Mouse (Mus musculus) heart, embryonic 15.5 days (tissue): ENCODE results near the gene Specc1l. TPM values are rescaled to one million over a fixed set of nuclear protein-coding genes. Genes with fewer than 3 reads are reported as not detected.
"Not testable (repeated sequence)": the region's sequence is repeated elsewhere in the genome, so short reads cannot be mapped to it uniquely, and the experiment has no call there.

Experiments
- ATAC-seq: fragments of 200-750 bp; cut with Nextera tagmentation; replicated peaks from 2 replicates; pipeline ENCODE4 v1.8.0; 2017; ENCODE audit warnings: low read depth, moderate TSS enrichment; ENCODE audit not compliant: insufficient number of reproducible peaks, insufficient read depth, low FRiP score
- H3K27ac ChIP-seq: fragments of 300-500 bp; sonication (generic); 2 replicates; pipeline ENCODE4 v1.5.1; 2015; ENCODE audit warnings: mild to moderate bottlenecking, inconsistent platforms
- H3K27me3 ChIP-seq: fragments of 300-500 bp; sonication (generic); 2 replicates; pipeline ENCODE4 v1.6.1; 2015; ENCODE audit warnings: inconsistent platforms
- H3K36me3 ChIP-seq: fragments of 300-500 bp; sonication (generic); 2 replicates; pipeline ENCODE4 v1.6.1; 2015; ENCODE audit warnings: mild to moderate bottlenecking, inconsistent platforms
- H3K4me1 ChIP-seq: fragments of 300-500 bp; sonication (generic); replicated peaks from 2 replicates; pipeline ENCODE4 v1.6.1; 2015; ENCODE audit warnings: inconsistent platforms
- H3K4me2 ChIP-seq: fragments of 300-500 bp; sonication (generic); 2 replicates; pipeline ENCODE4 v1.6.1; 2015; ENCODE audit warnings: inconsistent platforms, mild to moderate bottlenecking, moderate library complexity
- H3K4me3 ChIP-seq: fragments of 300-500 bp; sonication (generic); 2 replicates; pipeline ENCODE4 v1.5.1; 2015; ENCODE audit warnings: mild to moderate bottlenecking, inconsistent platforms
- H3K9ac ChIP-seq: fragments of 300-500 bp; sonication (generic); 2 replicates; pipeline ENCODE4 v1.6.1; 2015; ENCODE audit warnings: mild to moderate bottlenecking, inconsistent platforms
- H3K9me3 ChIP-seq: fragments of 300-500 bp; sonication (generic); replicated peaks from 2 replicates; pipeline ENCODE4 v1.6.1; 2016; ENCODE audit warnings: inconsistent platforms
- WGBS: fragments of 180-500 bp; shearing (Covaris S2); methylation state at CpG from one replicate; pipeline ENCODE4 v1.1.7; 2015; ENCODE audit warnings: mixed read lengths; 5-methylcytosine and 5-hydroxymethylcytosine counted together
- polyA plus RNA-seq: library from polyadenylated mRNA; unstranded; fragments of >200 nt; fragmentation: Nextera tagmentation; extraction: Ambion mirVana; gene quantifications from 2 replicates; pipeline ENCODE4 v1.2.1, GENCODE M21; 2015

The Specc1l gene
- polyA plus RNA-seq, 1 experiment from 2014 or later = 19.4 TPM

DNA sequence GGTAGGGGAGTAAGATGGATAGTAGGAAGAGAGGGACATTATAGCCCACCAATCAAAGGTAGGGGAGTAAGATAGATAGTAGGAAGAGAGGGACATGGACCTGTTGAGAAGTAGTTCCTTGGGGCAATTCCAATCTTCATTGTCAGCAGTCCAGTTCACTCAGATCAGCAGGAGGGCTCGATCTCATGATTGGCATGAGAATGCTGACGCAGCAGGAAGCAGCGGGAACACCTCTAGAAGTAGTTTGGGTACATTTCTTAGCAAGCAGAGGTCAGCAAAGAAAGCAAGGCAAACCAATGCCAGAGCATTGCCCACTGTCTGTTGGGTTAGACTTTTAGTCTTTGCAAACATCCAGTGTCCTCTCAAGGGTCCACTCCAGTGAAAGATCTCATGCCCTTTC lies 71.9 kb downstream of the Specc1l start:
- no peaks in the 10 kb centered on the region for H3K27me3 ChIP-seq
- H3K27ac ChIP-seq = no peak overlapping the region
- H3K9me3 ChIP-seq = no peaks in the 10 kb centered on the region
- H3K36me3 ChIP-seq = peaks cover 25% of the 10 kb centered on the region
- H3K4me2 ChIP-seq = no peak overlapping the region
- no peak overlapping the region for H3K4me3 ChIP-seq
- no peaks in the 10 kb centered on the region for H3K4me1 ChIP-seq
- 96% methylated on average over 3 of the region's 3 CpGs for WGBS
- no peak overlapping the region for H3K9ac ChIP-seq
- no peak for ATAC-seq

DNA sequence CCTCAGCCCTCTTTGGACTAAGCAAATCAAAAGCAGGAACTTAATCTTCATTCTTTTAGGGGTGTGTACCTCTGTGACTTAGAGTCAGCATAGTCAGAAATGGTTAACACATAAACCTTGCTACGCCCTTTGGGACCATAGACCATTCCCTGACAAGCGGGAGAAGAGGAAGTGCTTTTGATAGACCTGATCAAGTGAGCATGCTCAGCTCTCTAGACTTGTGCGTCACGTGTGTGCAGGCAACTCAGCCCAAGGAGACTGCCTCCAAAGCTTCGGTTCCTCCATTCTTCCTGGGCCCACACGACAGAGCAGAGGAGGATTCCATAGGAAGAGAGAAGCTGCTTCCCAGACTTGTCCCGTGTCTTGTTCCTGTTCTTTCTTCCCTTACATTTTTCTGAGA lies 76.7 kb downstream of the Specc1l start:
- H3K9me3 ChIP-seq = no peaks in the 10 kb centered on the region
- H3K4me2 ChIP-seq = no peak overlapping the region
- no peak for ATAC-seq
- H3K9ac ChIP-seq = no peak overlapping the region
- WGBS = 69% methylated on average over 7 of the region's 7 CpGs
- H3K4me1 ChIP-seq = peaks cover 3% of the 10 kb centered on the region; the same call in 1 of the 2 replicates
- H3K36me3 ChIP-seq = peaks cover 8% of the 10 kb centered on the region; the same call in 1 of the 2 replicates
- no peak overlapping the region for H3K4me3 ChIP-seq
- no peak overlapping the region for H3K27ac ChIP-seq
- H3K27me3 ChIP-seq = no peaks in the 10 kb centered on the region

DNA sequence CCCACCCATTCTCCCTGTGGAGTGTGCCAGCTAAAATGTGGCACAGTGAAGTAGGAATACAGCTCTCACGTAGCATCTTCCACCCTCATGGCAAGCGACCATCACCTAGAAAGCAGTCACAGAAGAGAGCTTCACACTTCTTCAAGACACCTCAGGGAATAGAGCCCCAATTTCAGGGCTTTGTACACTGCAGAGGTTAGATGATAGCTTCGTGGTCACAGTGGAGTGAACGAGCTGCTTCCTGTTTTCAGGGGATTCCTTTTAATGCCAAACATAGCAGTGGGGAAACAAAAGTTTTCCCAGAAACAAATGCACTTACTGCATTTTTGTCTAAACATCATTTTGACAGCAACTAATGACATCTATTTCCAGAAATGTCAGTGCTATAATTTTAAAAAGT lies 77.5 kb downstream of the Specc1l start:
- WGBS = 60% methylated on average over 4 of the region's 4 CpGs
- no peak overlapping the region for H3K27ac ChIP-seq
- no peak overlapping the region for H3K4me2 ChIP-seq
- H3K27me3 ChIP-seq = no peaks in the 10 kb centered on the region
- H3K9ac ChIP-seq = no peak overlapping the region
- no peaks in the 10 kb centered on the region for H3K9me3 ChIP-seq
- H3K36me3 ChIP-seq = peaks cover 4% of the 10 kb centered on the region; the same call in 1 of the 2 replicates
- H3K4me3 ChIP-seq = no peak overlapping the region
- no peak for ATAC-seq
- peaks cover 7% of the 10 kb centered on the region for H3K4me1 ChIP-seq

DNA sequence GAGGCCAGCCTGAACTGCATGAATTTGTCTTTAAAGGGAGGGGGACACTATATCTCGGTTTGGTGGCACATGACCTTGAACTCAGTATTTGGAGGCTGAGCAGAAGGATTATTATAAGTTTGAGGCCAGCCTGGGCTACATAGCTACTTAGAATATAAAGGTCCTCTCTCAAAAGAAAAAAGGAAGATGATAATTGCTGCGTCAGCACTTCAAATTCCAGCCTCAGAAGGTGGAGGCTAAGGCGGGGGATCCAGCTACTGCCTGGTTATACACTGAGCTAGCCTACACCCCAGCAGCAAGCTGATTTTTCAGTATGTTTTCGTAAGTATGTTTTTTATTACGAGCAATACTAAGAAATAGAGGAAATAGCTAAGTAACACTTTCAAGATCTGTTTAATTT lies 78.8 kb downstream of the Specc1l start:
- ATAC-seq = no peak
- H3K4me2 ChIP-seq = no peak overlapping the region
- H3K9ac ChIP-seq = no peak overlapping the region
- H3K27ac ChIP-seq = no peak overlapping the region
- H3K36me3 ChIP-seq = peaks cover 4% of the 10 kb centered on the region; the same call in 1 of the 2 replicates
- H3K4me1 ChIP-seq = peaks cover 12% of the 10 kb centered on the region
- H3K4me3 ChIP-seq = no peak overlapping the region
- no peaks in the 10 kb centered on the region for H3K9me3 ChIP-seq
- no peaks in the 10 kb centered on the region for H3K27me3 ChIP-seq
- 88% methylated on average over 5 of the region's 5 CpGs for WGBS

DNA sequence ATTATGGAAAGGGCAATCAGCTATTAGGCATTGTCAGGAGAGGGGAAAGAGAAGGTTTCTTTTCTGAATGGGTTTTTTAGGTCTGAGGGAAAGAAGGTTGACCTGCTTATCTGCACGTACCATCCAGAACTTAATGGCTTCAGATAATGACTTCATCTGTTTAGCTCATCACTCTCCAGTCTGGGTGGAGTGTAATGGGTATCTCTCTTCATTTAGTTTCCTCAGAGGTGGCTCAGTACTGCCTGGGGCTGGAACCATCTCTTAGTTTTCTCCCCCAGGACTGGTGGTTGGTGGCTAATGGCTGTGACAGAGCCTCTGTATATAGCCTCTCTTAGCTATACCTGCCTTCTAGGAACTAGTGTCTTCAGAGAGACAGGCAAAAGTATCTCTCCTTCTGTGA lies 79.5 kb downstream of the Specc1l start:
- no peak overlapping the region for H3K27ac ChIP-seq
- H3K36me3 ChIP-seq = peaks cover 8% of the 10 kb centered on the region; the same call in 1 of the 2 replicates
- no peak; the same call in 1 of the 2 replicates for ATAC-seq
- H3K9ac ChIP-seq = no peak overlapping the region
- H3K27me3 ChIP-seq = no peaks in the 10 kb centered on the region
- H3K9me3 ChIP-seq = no peaks in the 10 kb centered on the region
- H3K4me2 ChIP-seq = no peak overlapping the region
- H3K4me1 ChIP-seq = peaks cover 12% of the 10 kb centered on the region
- H3K4me3 ChIP-seq = no peak overlapping the region
- 83% methylated on average over 1 of the region's 1 CpGs for WGBS

DNA sequence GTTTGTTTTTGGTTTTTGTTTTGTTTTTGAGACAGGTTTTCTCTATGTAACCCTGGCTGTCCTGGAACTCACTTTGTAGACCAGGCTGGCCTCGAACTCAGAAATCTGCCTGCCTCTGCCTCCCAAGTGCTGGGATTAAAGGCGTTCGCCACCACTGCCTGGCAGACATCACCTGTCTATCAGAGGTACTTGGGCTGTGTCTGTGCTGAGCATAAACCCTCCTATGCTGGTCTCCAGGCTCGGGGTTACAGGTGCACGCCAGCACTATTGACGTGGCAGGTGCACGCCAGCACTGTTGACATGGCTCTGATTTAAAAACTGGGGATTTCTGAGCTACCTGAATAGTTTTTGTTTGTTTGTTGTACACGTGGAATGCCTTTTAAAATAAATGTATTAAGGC lies 80.3 kb downstream of the Specc1l start:
- 93% methylated on average over 8 of the region's 8 CpGs for WGBS
- not testable (repeated sequence) for ATAC-seq

DNA sequence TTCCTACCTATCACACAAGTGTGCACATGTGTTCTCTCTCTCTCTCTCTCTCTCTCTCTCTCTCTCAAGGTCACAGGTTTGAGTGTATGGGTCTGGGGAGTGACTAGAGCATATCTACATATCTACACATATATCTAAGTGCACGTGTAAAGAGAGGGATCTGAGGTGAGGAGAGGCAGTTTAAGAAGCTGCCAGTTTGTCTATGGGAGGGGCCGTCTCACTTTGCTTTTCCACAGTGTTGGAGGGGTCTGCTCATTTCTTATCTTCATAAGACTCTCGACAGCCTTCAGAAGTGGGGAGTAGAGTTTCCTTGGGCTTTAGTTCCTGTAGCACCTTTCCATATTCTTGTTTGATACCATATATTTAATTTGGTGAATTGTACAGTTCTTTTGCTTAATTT lies 81.4 kb downstream of the Specc1l start:
- no peak overlapping the region for H3K27ac ChIP-seq
- no peak for ATAC-seq
- H3K36me3 ChIP-seq = peaks cover 10% of the 10 kb centered on the region; the same call in 1 of the 2 replicates
- no peaks in the 10 kb centered on the region for H3K27me3 ChIP-seq
- H3K9me3 ChIP-seq = no peaks in the 10 kb centered on the region
- H3K4me2 ChIP-seq = no peak overlapping the region
- H3K4me1 ChIP-seq = peaks cover 12% of the 10 kb centered on the region
- no peak overlapping the region for H3K9ac ChIP-seq
- WGBS = 25% methylated on average over 3 of the region's 3 CpGs
- H3K4me3 ChIP-seq = no peak overlapping the region

More for the DNA sequence above, 80.3 kb downstream of the Specc1l start:
- peaks cover 12% of the 10 kb centered on the region for H3K4me1 ChIP-seq
- not testable (repeated sequence) for H3K4me2 ChIP-seq, H3K4me3 ChIP-seq, H3K36me3 ChIP-seq, H3K9ac ChIP-seq, H3K27me3 ChIP-seq, H3K9me3 ChIP-seq, H3K27ac ChIP-seq

DNA sequence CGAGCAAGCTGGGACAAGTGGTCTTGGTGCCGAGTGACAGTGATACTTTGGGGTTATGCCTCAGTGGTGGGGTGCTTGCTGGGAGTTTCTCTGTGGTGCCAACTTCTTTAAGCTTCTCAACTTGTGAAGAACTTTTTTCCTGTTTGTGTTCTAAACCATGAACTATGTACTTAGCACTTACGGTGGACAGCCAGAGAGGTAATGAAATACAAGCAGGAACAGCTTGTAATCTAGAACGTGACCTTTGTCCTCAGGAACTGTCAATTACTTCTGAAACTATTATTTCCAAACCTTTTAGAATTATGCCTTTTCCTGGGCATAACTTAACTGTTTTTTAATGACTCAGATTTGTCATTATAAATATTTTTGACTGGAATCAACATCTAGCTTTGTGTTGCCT lies 82.5 kb downstream of the Specc1l start:
- H3K27me3 ChIP-seq = no peaks in the 10 kb centered on the region
- WGBS = 53% methylated on average over 4 of the region's 4 CpGs
- no peaks in the 10 kb centered on the region for H3K9me3 ChIP-seq
- no peak overlapping the region for H3K4me2 ChIP-seq
- 0 out of 2 replicates have a peak, but pooled peaks cover 5% of the 10 kb centered on the region for H3K36me3 ChIP-seq
- H3K27ac ChIP-seq = peak overlapping the region; percentile 17; the same call in 1 of the 2 replicates
- H3K4me3 ChIP-seq = no peak overlapping the region
- H3K9ac ChIP-seq = no peak overlapping the region
- H3K4me1 ChIP-seq = peaks cover 11% of the 10 kb centered on the region
- no peak for ATAC-seq

DNA sequence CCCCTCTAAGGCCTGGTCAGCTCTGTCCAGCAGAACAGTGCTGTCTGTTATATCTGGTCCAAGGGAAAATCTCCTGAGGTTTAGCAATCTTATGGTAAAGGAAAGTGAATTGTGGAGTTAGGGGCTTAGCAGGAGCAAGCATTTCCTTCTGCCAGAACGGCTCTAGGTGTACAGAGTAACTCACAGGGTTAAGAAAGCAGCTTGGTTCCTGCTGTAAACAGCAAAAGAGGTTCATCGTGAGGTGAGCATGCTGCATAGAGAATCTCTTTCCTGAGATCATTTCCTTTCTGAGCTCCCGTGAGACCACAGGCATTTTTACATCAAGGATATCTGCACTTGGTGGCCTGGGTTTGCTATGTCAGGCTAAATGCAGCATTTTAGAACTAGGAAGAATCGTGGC lies 83.1 kb downstream of the Specc1l start:
- Histone ChIP-seq H3K4me2 (no peak overlapping the region), H3K9ac (no peak overlapping the region), H3K27me3 (no peaks in the 10 kb centered on the region), H3K36me3 (0 out of 2 replicates have a peak, but pooled peaks cover 5% of the 10 kb centered on the region), H3K4me3 (no peak overlapping the region), H3K4me1 (peaks cover 14% of the 10 kb centered on the region), H3K9me3 (no peaks in the 10 kb centered on the region), H3K27ac (peak overlapping the region; percentile 2; the same call in 1 of the 2 replicates)
- WGBS = 48% methylated on average over 4 of the region's 4 CpGs
- no peak for ATAC-seq

DNA sequence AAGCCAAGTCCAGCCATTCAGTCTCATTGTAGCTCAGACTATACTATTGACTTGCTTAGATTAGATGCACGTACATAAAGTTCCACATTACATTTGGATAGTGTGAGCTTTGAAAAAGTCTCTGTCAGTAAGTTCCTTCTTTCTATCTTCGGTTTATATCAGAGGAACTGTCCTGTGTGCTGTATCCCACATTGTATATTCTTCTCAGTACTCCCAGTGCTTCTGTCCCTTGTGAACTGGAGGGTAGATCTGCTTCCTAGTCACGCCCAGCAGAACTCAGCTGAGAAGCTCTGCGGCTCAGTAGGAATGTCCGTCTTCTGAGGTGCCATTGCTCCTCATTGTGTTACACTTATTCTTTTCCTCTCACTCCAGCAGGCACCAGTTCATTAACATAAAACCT lies 86.7 kb downstream of the Specc1l start:
- Histone ChIP-seq H3K27ac (no peak overlapping the region), H3K27me3 (no peaks in the 10 kb centered on the region), H3K9ac (no peak overlapping the region), H3K4me3 (no peak overlapping the region), H3K36me3 (0 out of 2 replicates have a peak, but pooled peaks cover 5% of the 10 kb centered on the region), H3K4me2 (no peak overlapping the region), H3K9me3 (no peaks in the 10 kb centered on the region), H3K4me1 (peaks cover 35% of the 10 kb centered on the region)
- ATAC-seq = no peak
- 88% methylated on average over 5 of the region's 5 CpGs for WGBS

DNA sequence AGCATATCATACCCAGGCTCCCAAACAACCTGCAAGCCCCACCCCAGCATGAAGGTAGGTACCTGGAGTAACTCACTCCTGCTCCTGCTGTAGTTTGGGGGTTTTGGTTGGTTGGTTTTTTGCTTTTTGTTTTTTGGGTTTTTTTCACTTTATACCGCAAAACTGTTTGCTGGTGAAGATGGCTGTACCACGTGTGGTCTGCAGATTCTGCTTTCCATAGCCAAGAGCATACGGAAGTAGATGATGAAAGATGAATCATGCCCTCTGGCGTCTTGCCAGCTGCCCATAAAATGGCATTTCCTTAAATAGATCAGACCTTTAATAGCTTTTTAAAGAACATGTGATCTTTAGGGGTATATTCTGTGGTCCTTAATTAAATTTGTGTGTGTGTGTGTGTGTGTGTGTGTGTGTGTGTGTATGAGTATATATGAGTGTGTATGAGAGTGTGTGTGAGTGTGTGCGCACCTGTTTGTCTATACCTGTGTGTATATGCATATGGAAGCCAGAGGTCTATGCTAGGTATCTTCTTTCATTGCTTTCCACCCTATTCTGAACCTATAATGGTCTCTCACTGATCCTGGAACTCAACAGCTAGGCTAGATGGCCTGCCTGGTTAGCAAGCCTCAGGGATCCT lies 88.0 kb downstream of the Specc1l start:
- no peak overlapping the region for H3K4me3 ChIP-seq
- H3K4me2 ChIP-seq = no peak overlapping the region
- H3K36me3 ChIP-seq = 0 out of 2 replicates have a peak, but pooled peaks cover 5% of the 10 kb centered on the region
- H3K9ac ChIP-seq = no peak overlapping the region
- no peak overlapping the region; the same call in 1 of the 2 replicates for H3K27ac ChIP-seq
- no peak for ATAC-seq
- H3K9me3 ChIP-seq = no peaks in the 10 kb centered on the region
- WGBS = 46% methylated on average over 5 of the region's 5 CpGs
- peaks cover 42% of the 10 kb centered on the region for H3K4me1 ChIP-seq
- H3K27me3 ChIP-seq = no peaks in the 10 kb centered on the region
